Comparison of ENCODE assay signal across 13 mouse cellular contexts in genomic region chr11:35232321-35232720, GRCm38 (mm10).
DNase-seq lines count a peak whose midpoint lies in the region; ATAC-seq lines count a peak whose summit lies in the region.
"Had no signal": no experiment of that assay in that cellular context is flagged by ENCODE, and none has a peak within 500 bp of the region (broad histone marks: within the 10 kb centered on the region; RNA-seq: fewer than 3 reads in every experiment).

No protein-coding gene starts in this region.

- DNase-seq in heart, adult 11 months: peak; percentile 98
- no peak for DNase-seq in heart, postnatal 4 days
- DNase-seq in brain, adult 2 months (ENCODE audit: low read depth, low spot score): peak; percentile 43
- DNase-seq in gastrocnemius, adult 8-10 months (ENCODE audit: low spot score in 2 of 2): peak; percentile 52 to 61
- DNase-seq in heart, postnatal 10 days: peak; percentile 27 to 28
- no peak for DNase-seq in left cerebral cortex, postnatal 25 days (ENCODE audit: low spot score in 2 of 2)
- no peak for DNase-seq in embryo, embryonic 11 days
- DNase-seq: layer of hippocampus, adult 9-11 months; thymus, postnatal 25 days had no signal

- no peak overlapping the region for H3K4me3 ChIP-seq in hindbrain, embryonic 12.5 days
- H3K4me3 ChIP-seq: liver, embryonic 15.5 days; neural tube, embryonic 12.5 days had no signal

- no peak overlapping the region for H3K4me2 ChIP-seq in hindbrain, embryonic 12.5 days (replicated peaks)
- H3K4me2 ChIP-seq: liver, embryonic 15.5 days; neural tube, embryonic 12.5 days had no signal

- H3K9ac ChIP-seq in hindbrain, embryonic 12.5 days: no peak overlapping the region
- H3K9ac ChIP-seq: liver, embryonic 15.5 days; neural tube, embryonic 12.5 days had no signal

- intact Hi-C loops in heart, postnatal 10 days (cut with DNase I): no loop called here
- intact Hi-C loops in left cerebral cortex, postnatal 25 days (cut with DNase I): no loop called here

- ATAC-seq in hindbrain, embryonic 12.5 days (ENCODE audit: low FRiP score): no peak

- no peaks in the 10 kb centered on the region for H3K36me3 ChIP-seq in hindbrain, embryonic 12.5 days
- H3K36me3 ChIP-seq: liver, embryonic 15.5 days; neural tube, embryonic 12.5 days had no signal

- H3K27me3 ChIP-seq in hindbrain, embryonic 12.5 days: no peaks in the 10 kb centered on the region
- H3K27me3 ChIP-seq: CH12.LX; liver, embryonic 15.5 days; neural tube, embryonic 12.5 days had no signal

- 90% methylated on average over 4 of the region's 4 CpGs for WGBS in hindbrain, embryonic 12.5 days

- H3K9me3 ChIP-seq in hindbrain, embryonic 12.5 days (replicated peaks): no peaks in the 10 kb centered on the region
- H3K9me3 ChIP-seq: liver, embryonic 15.5 days; neural tube, embryonic 12.5 days had no signal

- H3K4me1 ChIP-seq in hindbrain, embryonic 12.5 days: peaks cover 2% of the 10 kb centered on the region; the same call in 1 of the 2 replicates
- H3K4me1 ChIP-seq: liver, embryonic 15.5 days; neural tube, embryonic 12.5 days had no signal

- no peak overlapping the region for H3K27ac ChIP-seq in hindbrain, embryonic 12.5 days
- H3K27ac ChIP-seq: liver, embryonic 15.5 days; neural tube, embryonic 12.5 days had no signal

Comparison
In these comparisons a context has a peak if more than half of its experiments do, and no peak if none do; other contexts are left out.
1. DNase-seq: peak in heart, adult 11 months (single experiment), brain, adult 2 months (single experiment), gastrocnemius, adult 8-10 months (2 of 2) and heart, postnatal 10 days (2 of 2); none in heart, postnatal 4 days (single experiment), left cerebral cortex, postnatal 25 days (0 of 2) and embryo, embryonic 11 days (single experiment).